In genomic region chr4:108276973-108277372, GRCm38 (mm10) we compare ENCODE assay signal across 17 mouse cellular contexts. TPM values are rescaled to one million over a fixed set of nuclear protein-coding genes. Genes with fewer than 3 reads are reported as not detected.
DNase-seq lines count a peak whose midpoint lies in the region; ATAC-seq and TF ChIP-seq lines count a peak whose summit lies in the region.
"Had no signal": no experiment of that assay in that cellular context is flagged by ENCODE, and none has a peak within 500 bp of the region (broad histone marks: within the 10 kb centered on the region; RNA-seq: fewer than 3 reads in every experiment).

No protein-coding gene starts in this region.

- intact Hi-C loops in gastrocnemius, adult 2 months (cut with DNase I) = no loop called here
- intact Hi-C loops in left cerebral cortex, postnatal 14 days (cut with DNase I) = no loop called here
- intact Hi-C loops in left cerebral cortex, adult 2 months (cut with DNase I) = no loop called here
- intact Hi-C loops in left cerebral cortex, postnatal 4 days (cut with DNase I) = no loop called here

- H3K27ac ChIP-seq in gastrocnemius, adult 2 months = peak overlapping the region; percentile 87
- H3K27ac ChIP-seq in left cerebral cortex, adult 2 months = no peak overlapping the region; the same call in 1 of the 2 replicates
- H3K27ac ChIP-seq: embryonic facial prominence, embryonic 10.5 days; forebrain, embryonic 13.5 days; hindbrain, embryonic 15.5 days had no signal

- no peak for DNase-seq in gastrocnemius, adult 2 months
- DNase-seq in gastrocnemius, adult 18-20 months (ENCODE audit: low spot score) = no peak
- DNase-seq in left cerebral cortex, postnatal 14 days (ENCODE audit: low spot score in 2 of 2) = peak; percentile 62 to 78
- no peak for DNase-seq in left cerebral cortex, adult 2 months (ENCODE audit: extremely low spot score in 1 of 2, low spot score in 2 of 2)
- DNase-seq in right cerebral cortex, postnatal 14 days = peak; percentile 31
- DNase-seq in left cerebral cortex, postnatal 4 days = no peak
- DNase-seq: adrenal gland, postnatal 10 days; cerebellum, postnatal 10 days; forebrain, postnatal 0 days; gastrocnemius, postnatal 14 days; heart, postnatal 36 days had no signal

- H3K4me3 ChIP-seq in gastrocnemius, adult 2 months = no peak overlapping the region
- H3K4me3 ChIP-seq in left cerebral cortex, adult 2 months = no peak overlapping the region
- H3K4me3 ChIP-seq: embryonic facial prominence, embryonic 10.5 days; forebrain, embryonic 13.5 days; heart, embryonic 12.5 days; hindbrain, embryonic 15.5 days had no signal

- TF ChIP-seq CTCF in gastrocnemius, adult 2 months (IDR thresholded peaks at IDR 0.05) = no peak
- TF ChIP-seq CTCF in left cerebral cortex, adult 2 months (IDR thresholded peaks at IDR 0.05) = no peak

- ATAC-seq in megakaryocyte-erythroid progenitor cell, adult 5-6 weeks (replicated peaks; ENCODE audit: low FRiP score, low TSS enrichment, poor library complexity, severe bottlenecking) = no peak
- ATAC-seq: forebrain, embryonic 13.5 days; forebrain, postnatal 0 days had no signal

RNA-seq across cellular contexts. Expression of gene Zyg11b, which starts 23.9 kb away (rescaled TPM):
- 10 to 100 TPM; 50.8 to 56.0 TPM for total RNA-seq in gastrocnemius, adult 2 months (2021)
- total RNA-seq in gastrocnemius, adult 18-20 months (2021) = 10 to 100 TPM; 59.6 to 65.3 TPM
- total RNA-seq in left cerebral cortex, postnatal 14 days (2021) = 100 to 1,000 TPM; 132 to 137 TPM
- total RNA-seq in left cerebral cortex, adult 2 months (2021) = 10 to 100 TPM; 96.7 to 98.7 TPM
- total RNA-seq in left cerebral cortex, postnatal 4 days (2021) = 100 to 1,000 TPM; 150 to 152 TPM
- 8.8 and 11.3 TPM in 2 replicates for total RNA-seq in megakaryocyte-erythroid progenitor cell, adult 5-6 weeks (2014; fragmentation: Nextera tagmentation)
- total RNA-seq in megakaryocyte-erythroid progenitor cell, adult 5-6 weeks (2017) = 12.5 and 17.6 TPM in 2 replicates

RNA-seq across cellular contexts. Expression of gene Coa7, which starts 51.0 kb away (rescaled TPM):
- total RNA-seq in gastrocnemius, adult 2 months (2021) = 10 to 100 TPM; 33.6 to 35.8 TPM
- total RNA-seq in gastrocnemius, adult 18-20 months (2021) = 10 to 100 TPM; 29.9 to 35.5 TPM
- 10 to 100 TPM; 30.9 to 36.5 TPM for total RNA-seq in left cerebral cortex, postnatal 14 days (2021)
- 10 to 100 TPM; 24.1 to 28.5 TPM for total RNA-seq in left cerebral cortex, adult 2 months (2021)
- 10 to 100 TPM; 31.2 to 40.7 TPM for total RNA-seq in left cerebral cortex, postnatal 4 days (2021)
- total RNA-seq in megakaryocyte-erythroid progenitor cell, adult 5-6 weeks (2014; fragmentation: Nextera tagmentation) = 12.8 and 27.1 TPM in 2 replicates
- 5.9 and 16.1 TPM in 2 replicates for total RNA-seq in megakaryocyte-erythroid progenitor cell, adult 5-6 weeks (2017)

RNA-seq across cellular contexts. Expression of gene Zyg11a, which starts 59.1 kb away (rescaled TPM):
- under 1 TPM; 0.50 to 0.54 TPM for total RNA-seq in gastrocnemius, adult 2 months (2021)
- total RNA-seq in gastrocnemius, adult 18-20 months (2021) = 1 to 10 TPM in 1 of 2 experiments, under 1 TPM in 1; 0.87 to 1.2 TPM
- total RNA-seq in left cerebral cortex, postnatal 14 days (2021) = not detected
- not detected for total RNA-seq in left cerebral cortex, adult 2 months (2021)
- under 1 TPM; 0.20 to 0.38 TPM for total RNA-seq in left cerebral cortex, postnatal 4 days (2021)
- total RNA-seq in megakaryocyte-erythroid progenitor cell, adult 5-6 weeks (2014; fragmentation: Nextera tagmentation) = not detected in 2 replicates
- total RNA-seq in megakaryocyte-erythroid progenitor cell, adult 5-6 weeks (2017) = not detected in 2 replicates
- total RNA-seq: forebrain, postnatal 0 days; MEL had no signal

Comparison
In these comparisons a context has a peak if more than half of its experiments do, and no peak if none do; other contexts are left out.
1. DNase-seq: peak in left cerebral cortex, postnatal 14 days (2 of 2) and right cerebral cortex, postnatal 14 days (single experiment); none in gastrocnemius, adult 2 months (single experiment), gastrocnemius, adult 18-20 months (single experiment), left cerebral cortex, adult 2 months (0 of 2) and left cerebral cortex, postnatal 4 days (single experiment).